Mouse (Mus musculus) heart, embryonic 16.5 days (tissue): Measurements from ENCODE around the gene Rbms1. TPM values are rescaled to one million over a fixed set of nuclear protein-coding genes. Genes with fewer than 3 reads are reported as not detected.

Experiments
- ATAC-seq: fragments of 200-750 bp; cut with Nextera tagmentation; replicated peaks from 2 replicates; pipeline ENCODE4 v1.8.0; 2017; ENCODE audit warnings: moderate number of reproducible peaks; ENCODE audit not compliant: insufficient read depth, low FRiP score; ENCODE audit errors: extremely low read depth
- H3K27ac ChIP-seq: fragments of 300-500 bp; sonication (generic); 2 replicates; pipeline ENCODE4 v1.5.1; 2014; ENCODE audit warnings: mild to moderate bottlenecking, low read length, control low read depth, moderate library complexity
- H3K27me3 ChIP-seq: fragments of 300-500 bp; sonication (generic); 2 replicates; pipeline ENCODE4 v1.6.1; 2014; ENCODE audit warnings: low read length, mixed read lengths; ENCODE audit not compliant: control insufficient read depth, insufficient read depth
- H3K36me3 ChIP-seq: fragments of 300-500 bp; sonication (generic); 2 replicates; pipeline ENCODE4 v1.6.1; 2014; ENCODE audit not compliant: control insufficient read depth, insufficient read depth
- H3K4me1 ChIP-seq: fragments of 300-500 bp; sonication (generic); 2 replicates; pipeline ENCODE4 v1.6.1; 2014; ENCODE audit warnings: low read length, mixed read lengths; ENCODE audit not compliant: control insufficient read depth, insufficient read depth
- H3K4me2 ChIP-seq: fragments of 300-500 bp; sonication (generic); 2 replicates; pipeline ENCODE4 v1.6.1; 2014; ENCODE audit warnings: low read depth, mild to moderate bottlenecking, control low read depth, low read length
- H3K4me3 ChIP-seq: fragments of 300-500 bp; sonication (generic); 2 replicates; pipeline ENCODE4 v1.5.1; 2014; ENCODE audit warnings: mild to moderate bottlenecking, control low read depth, low read length
- H3K9ac ChIP-seq: fragments of 300-500 bp; sonication (generic); 2 replicates; pipeline ENCODE4 v1.6.1; 2014; ENCODE audit warnings: low read length, control low read depth
- H3K9me3 ChIP-seq: fragments of 300-500 bp; sonication (generic); replicated peaks from 2 replicates; pipeline ENCODE4 v1.6.1; 2016; ENCODE audit warnings: low read length; ENCODE audit not compliant: control insufficient read depth
- WGBS: fragments of 180-500 bp; shearing (Covaris S2); extraction: QIAGEN DNeasy Blood & Tissue Kit; methylation state at CpG from one replicate; pipeline ENCODE4 v1.1.7; 2014; 5-methylcytosine and 5-hydroxymethylcytosine counted together
- polyA plus RNA-seq: library from polyadenylated mRNA; unstranded; fragments of >200 nt; fragmentation: Nextera tagmentation; extraction: Ambion mirVana; gene quantifications from 2 replicates; pipeline ENCODE4 v1.2.1, GENCODE M21; 2015

Rbms1 gene
- 90.0 and 102 TPM in 2 replicates for polyA plus RNA-seq

GRCm38 (mm10) chr2:60962671-60963421, at the start of gene Rbms1:
Rbms1 (minus strand) TSS chr2:60963192.
- WGBS: 1% methylated on average over 48 of the region's 51 CpGs
- no peaks in the 10 kb centered on the region for H3K9me3 ChIP-seq
- peak within 1 kb of the TSS; percentile 65 for H3K4me2 ChIP-seq
- H3K9ac ChIP-seq: peak within 1 kb of the TSS; percentile 81
- peak within 1 kb of the TSS; percentile 99 for H3K27ac ChIP-seq
- peak; percentile 86 for ATAC-seq
- H3K4me1 ChIP-seq: peaks cover 8% of the 10 kb centered on the region; the same call in 1 of the 2 replicates
- no peaks in the 10 kb centered on the region for H3K36me3 ChIP-seq
- no peaks in the 10 kb centered on the region for H3K27me3 ChIP-seq
- H3K4me3 ChIP-seq: peak within 1 kb of the TSS; percentile 73

GRCm38 (mm10) chr2:61012249-61012828, 49.3 kb upstream of the Rbms1 start:
- no peak overlapping the region for H3K27ac ChIP-seq
- no peak for ATAC-seq
- H3K4me3 ChIP-seq: no peak overlapping the region
- 81% methylated on average over 3 of the region's 3 CpGs for WGBS
- H3K4me1 ChIP-seq: no peaks in the 10 kb centered on the region
- no peak overlapping the region for H3K9ac ChIP-seq
- no peaks in the 10 kb centered on the region for H3K36me3 ChIP-seq
- no peaks in the 10 kb centered on the region for H3K27me3 ChIP-seq
- H3K9me3 ChIP-seq: no peaks in the 10 kb centered on the region
- H3K4me2 ChIP-seq: no peak overlapping the region

- Histone ChIP-seq H3K9me3 (no peaks in the 10 kb centered on the region), H3K27ac (no peak overlapping the region), H3K9ac (no peak overlapping the region), H3K4me2 (no peak overlapping the region), H3K4me1 (peaks cover 5% of the 10 kb centered on the region), H3K36me3 (no peaks in the 10 kb centered on the region), H3K27me3 (no peaks in the 10 kb centered on the region), H3K4me3 (no peak overlapping the region)
- WGBS: 58% methylated on average over 5 of the region's 5 CpGs
- no peak for ATAC-seq
Measured at GRCm38 (mm10) chr2:60986286-60986685, 23.3 kb upstream of the Rbms1 start.

GRCm38 (mm10) chr2:60978538-60979313, 15.7 kb upstream of the Rbms1 start:
- WGBS: 9% methylated on average over 4 of the region's 4 CpGs

GRCm38 (mm10) chr2:60972189-60972814, 9.3 kb upstream of the Rbms1 start:
- Histone ChIP-seq H3K27ac (no peak overlapping the region), H3K4me3 (no peak overlapping the region), H3K36me3 (no peaks in the 10 kb centered on the region), H3K4me1 (no peaks in the 10 kb centered on the region), H3K27me3 (no peaks in the 10 kb centered on the region), H3K4me2 (no peak overlapping the region), H3K9me3 (no peaks in the 10 kb centered on the region), H3K9ac (no peak overlapping the region)
- ATAC-seq: no peak
- WGBS: 58% methylated on average over 7 of the region's 7 CpGs

More at GRCm38 (mm10) chr2:60978538-60979313, 15.7 kb upstream of the Rbms1 start:
- peak overlapping the region; percentile 91 for H3K27ac ChIP-seq
- peak; percentile 98 for ATAC-seq
- no peak overlapping the region for H3K4me3 ChIP-seq
- no peaks in the 10 kb centered on the region for H3K9me3 ChIP-seq
- H3K9ac ChIP-seq: no peak overlapping the region
- H3K27me3 ChIP-seq: no peaks in the 10 kb centered on the region
- H3K36me3 ChIP-seq: no peaks in the 10 kb centered on the region
- H3K4me1 ChIP-seq: peaks cover 15% of the 10 kb centered on the region
- H3K4me2 ChIP-seq: 0 out of 2 replicates have a peak overlapping the region, but pooled peaks have one; percentile 10

- Histone ChIP-seq H3K27ac (peak overlapping the region; percentile 99), H3K4me1 (peaks cover 8% of the 10 kb centered on the region; the same call in 1 of the 2 replicates), H3K9me3 (no peaks in the 10 kb centered on the region), H3K27me3 (no peaks in the 10 kb centered on the region), H3K9ac (peak overlapping the region; percentile 81), H3K4me3 (peak overlapping the region; percentile 73), H3K36me3 (no peaks in the 10 kb centered on the region), H3K4me2 (peak overlapping the region; percentile 65)
- 7% methylated on average over 5 of the region's 5 CpGs for WGBS
- no peak for ATAC-seq
Measured at GRCm38 (mm10) chr2:60963616-60964015, 624 bp upstream of the Rbms1 start.

- ATAC-seq: peak; percentile 85
- 0% methylated on average over 54 of the region's 64 CpGs for WGBS
- no peaks in the 10 kb centered on the region for H3K27me3 ChIP-seq
- no peaks in the 10 kb centered on the region for H3K9me3 ChIP-seq
- no peaks in the 10 kb centered on the region for H3K36me3 ChIP-seq
- peaks cover 8% of the 10 kb centered on the region; the same call in 1 of the 2 replicates for H3K4me1 ChIP-seq
- H3K4me3 ChIP-seq: peak overlapping the region; percentile 73
- peak overlapping the region; percentile 81 for H3K9ac ChIP-seq
- H3K27ac ChIP-seq: peak overlapping the region; percentile 99
- H3K4me2 ChIP-seq: peak overlapping the region; percentile 65
Measured at GRCm38 (mm10) chr2:60962001-60962670, 856 bp downstream of the Rbms1 start.

GRCm38 (mm10) chr2:60961281-60961680, 1.7 kb downstream of the Rbms1 start:
- Histone ChIP-seq H3K9me3 (no peaks in the 10 kb centered on the region), H3K9ac (peak overlapping the region; percentile 81), H3K4me2 (peak overlapping the region; percentile 65), H3K27me3 (no peaks in the 10 kb centered on the region), H3K27ac (peak overlapping the region; percentile 99), H3K36me3 (no peaks in the 10 kb centered on the region), H3K4me1 (peaks cover 8% of the 10 kb centered on the region; the same call in 1 of the 2 replicates), H3K4me3 (peak overlapping the region; percentile 73)
- 34% methylated on average over 5 of the region's 5 CpGs for WGBS
- no peak for ATAC-seq
